Mouse (Mus musculus) ES-E14 (cell line): Measurements from ENCODE around the gene Trim56.

ENCODE experiments used
- CHD2 ChIP-seq: IDR thresholded peaks from 2 replicates; pipeline ENCODE4 v1.6.1; 2014; ENCODE audit warnings: mild to moderate bottlenecking, low read depth, low read length, inconsistent platforms
- HCFC1 ChIP-seq: IDR thresholded peaks from 2 replicates; pipeline ENCODE4 v1.6.1; 2012; ENCODE audit warnings: low read length, inconsistent platforms, borderline replicate concordance; ENCODE audit not compliant: insufficient read depth
- ZNF384 ChIP-seq: IDR thresholded peaks from 2 replicates; pipeline ENCODE4 v1.6.1; 2012; ENCODE audit warnings: low read depth, low read length, inconsistent platforms

GRCm38 (mm10) chr5:137118878-137119277, 2.9 kb upstream of the Trim56 start:
- TF ChIP-seq CHD2 (no peak), ZNF384 (no peak), HCFC1 (no peak)
